Mouse (Mus musculus) brain, embryonic 14.5 days (tissue): ENCODE measurements around the gene Ankrd11.

Experiments used
- CTCF ChIP-seq: fragments of 200-500 bp; IDR thresholded peaks from 2 replicates; pipeline ENCODE4 v1.5.1; 2012; ENCODE audit warnings: inconsistent platforms, mild to moderate bottlenecking, moderate library complexity, borderline replicate concordance; ENCODE audit not compliant: insufficient read depth, insufficient read length; ENCODE audit errors: extremely low read depth
- POLR2A ChIP-seq: fragments of 200-500 bp; IDR thresholded peaks from 2 replicates; pipeline ENCODE4 v1.6.1; 2012; ENCODE audit warnings: mild to moderate bottlenecking, inconsistent platforms, borderline replicate concordance; ENCODE audit not compliant: poor library complexity, insufficient read depth, insufficient read length, severe bottlenecking; ENCODE audit errors: extremely low read depth

- TF ChIP-seq CTCF (no peak), POLR2A (no peak)
Measured at GRCm38 (mm10) chr8:122983178-122983942, 58.7 kb downstream of the Ankrd11 start.
